Mouse (Mus musculus) embryo, embryonic 11 days (tissue): ENCODE results near the gene Filip1.

Experiments
- DNase-seq: peaks from one replicate; pipeline ENCODE4 v3.0.0-alpha.2; 2015

The Filip1 gene

DNA sequence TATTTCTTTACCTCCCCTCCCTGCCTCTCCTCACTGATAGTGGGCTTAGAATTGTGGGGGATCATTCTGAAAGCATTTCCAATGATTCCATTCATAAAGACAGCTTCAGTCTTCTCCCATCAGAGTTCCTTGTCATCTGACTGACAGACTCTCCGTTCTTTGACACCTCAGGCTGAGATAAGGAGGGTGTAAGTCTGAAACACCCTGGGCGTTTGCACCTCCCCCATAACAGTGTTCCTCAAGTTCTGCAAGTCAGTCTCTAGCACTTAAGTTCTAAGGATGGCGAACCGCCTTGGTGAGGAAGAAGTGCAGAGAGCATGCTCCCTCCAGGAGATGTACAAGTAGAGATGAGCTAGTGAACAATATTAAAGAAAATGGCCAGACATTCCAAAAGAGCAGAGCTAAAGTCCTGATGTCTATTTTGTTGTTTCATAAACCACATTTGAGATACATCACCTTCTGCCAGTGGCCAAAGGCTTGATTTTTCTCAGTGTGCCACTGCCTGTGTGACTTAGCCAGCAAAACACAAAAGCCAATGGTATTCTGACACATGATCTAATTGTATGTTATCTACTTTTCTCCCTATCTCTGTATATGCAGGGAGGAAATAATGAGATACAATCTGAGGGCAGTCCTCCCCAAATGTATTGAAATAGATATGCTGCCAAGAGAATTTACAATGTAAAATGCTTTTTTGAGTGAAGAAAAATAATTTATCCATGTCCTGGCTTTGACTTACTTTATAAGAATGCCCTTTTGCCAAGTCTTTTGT, 118.6 kb downstream of the Filip1 start:
- DNase-seq: no peak

DNA sequence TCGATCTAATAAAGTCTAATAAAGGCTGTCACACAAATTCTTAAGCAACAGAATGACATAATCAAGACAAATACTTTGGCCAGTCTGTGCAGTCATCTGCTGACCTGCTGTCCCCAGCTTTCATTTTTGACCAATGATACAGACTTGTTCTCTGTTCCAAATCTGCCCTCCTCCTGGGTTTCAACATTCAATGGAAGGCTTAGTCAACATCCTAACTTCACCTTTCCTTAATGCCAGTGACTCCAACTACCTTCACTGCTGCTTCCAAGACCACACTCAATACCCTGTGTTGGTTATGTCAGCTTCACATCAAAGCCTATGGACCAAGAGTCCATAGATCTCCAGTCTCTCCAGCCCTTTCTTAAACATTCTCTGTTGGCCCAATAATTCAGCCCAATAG, 120.5 kb downstream of the Filip1 start:
- no peak for DNase-seq

DNA sequence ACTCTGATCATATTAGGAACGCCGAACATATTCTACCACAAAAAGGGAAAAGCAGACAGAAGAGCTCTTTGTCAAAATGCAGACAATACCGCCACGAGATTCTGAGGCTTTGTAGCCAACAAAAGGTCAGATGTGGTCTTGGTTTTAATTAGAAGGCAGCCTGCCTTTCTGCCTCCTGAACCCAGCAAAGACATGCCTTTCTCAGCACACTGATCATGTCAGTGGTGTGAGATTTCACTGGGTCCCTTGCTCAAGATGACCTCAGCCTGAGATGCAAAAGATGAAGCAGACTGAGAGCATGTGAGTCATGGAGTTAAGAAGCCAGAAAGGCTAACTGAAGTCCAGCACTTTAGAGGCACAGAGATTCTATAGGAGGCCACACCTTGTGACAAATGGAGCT, 122.2 kb downstream of the Filip1 start:
- peak; percentile 28 for DNase-seq

DNA sequence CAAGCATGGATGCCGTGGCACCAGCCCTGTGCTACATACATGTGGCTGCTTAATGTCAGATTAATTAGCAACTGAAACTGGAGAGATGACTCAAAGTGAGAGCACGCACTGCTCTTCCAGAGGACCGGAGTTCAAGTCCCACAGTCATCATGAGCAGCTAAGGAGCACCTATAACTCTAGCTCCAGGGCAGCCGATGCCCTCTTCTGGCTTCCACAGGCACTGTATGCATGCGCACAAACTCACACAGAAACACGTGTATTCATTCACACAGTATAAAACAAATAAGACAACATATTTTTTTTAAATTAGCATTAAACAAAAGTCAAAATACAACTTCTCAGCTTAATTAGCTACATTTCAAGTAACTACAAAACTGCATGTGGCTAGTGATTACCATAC, 123.5 kb downstream of the Filip1 start:
- no peak for DNase-seq

DNA sequence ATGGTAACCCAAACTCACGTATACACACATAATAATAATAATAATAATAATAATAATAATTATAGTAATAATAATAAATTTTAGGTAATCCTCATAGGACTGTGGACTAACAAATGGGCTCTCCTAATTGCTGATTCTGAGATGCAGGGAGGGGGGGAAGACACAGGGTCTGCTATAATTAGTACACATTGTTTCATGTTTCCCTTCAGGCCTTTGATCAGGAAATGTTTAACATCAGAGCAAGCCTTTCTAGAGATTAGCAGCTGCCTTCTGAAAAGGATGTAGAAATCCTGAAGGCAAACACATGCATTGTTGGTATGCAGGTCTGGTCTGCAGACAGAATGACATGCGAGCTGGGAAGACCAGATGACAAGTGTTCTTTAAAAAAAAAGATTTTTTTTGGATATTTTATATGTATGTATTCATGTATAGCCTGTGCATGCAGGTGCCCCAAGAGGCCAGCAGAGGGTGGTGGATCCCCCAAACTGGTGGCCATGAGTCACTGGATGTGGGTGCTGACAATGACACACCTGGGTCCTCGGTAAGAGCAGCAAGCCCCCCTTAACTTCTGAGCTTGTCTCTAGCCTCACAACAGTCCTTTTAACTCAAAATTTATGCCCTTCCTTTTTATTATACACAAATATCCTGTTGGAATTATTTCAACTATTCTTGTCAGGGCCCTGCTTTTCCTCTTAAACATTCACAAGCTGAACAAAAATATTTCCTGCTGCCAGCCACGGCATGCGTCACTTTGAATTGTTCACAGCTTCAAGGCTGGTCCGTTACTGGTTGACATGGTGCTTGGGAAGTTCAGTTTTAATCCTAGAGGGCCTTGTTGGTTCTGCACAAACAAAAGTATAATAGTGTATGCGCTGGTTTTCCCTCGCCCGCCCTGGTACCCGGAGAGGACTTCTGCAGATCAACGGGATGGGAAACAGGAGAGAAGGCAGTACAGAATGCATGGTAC, 127.1 kb downstream of the Filip1 start:
- peak; percentile 17 for DNase-seq

DNA sequence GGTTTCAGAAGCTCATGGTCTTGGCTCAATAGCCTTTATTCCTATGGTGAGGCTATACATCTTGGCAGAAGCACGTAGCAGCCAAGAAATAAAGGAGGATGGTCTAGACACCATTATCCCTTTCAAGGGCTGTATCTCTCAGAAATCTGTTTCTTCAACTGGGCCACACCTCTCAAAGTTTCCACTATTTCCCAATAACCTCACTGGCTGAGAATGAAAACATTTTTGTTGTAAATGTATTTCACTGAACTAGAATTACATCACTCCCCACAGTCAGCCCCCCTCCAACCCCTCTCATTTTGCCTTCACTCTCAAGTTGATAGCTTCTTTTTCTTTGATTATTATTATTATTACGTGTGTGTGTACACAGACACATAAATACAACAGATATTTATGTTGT, 129.5 kb downstream of the Filip1 start:
- no peak for DNase-seq

DNA sequence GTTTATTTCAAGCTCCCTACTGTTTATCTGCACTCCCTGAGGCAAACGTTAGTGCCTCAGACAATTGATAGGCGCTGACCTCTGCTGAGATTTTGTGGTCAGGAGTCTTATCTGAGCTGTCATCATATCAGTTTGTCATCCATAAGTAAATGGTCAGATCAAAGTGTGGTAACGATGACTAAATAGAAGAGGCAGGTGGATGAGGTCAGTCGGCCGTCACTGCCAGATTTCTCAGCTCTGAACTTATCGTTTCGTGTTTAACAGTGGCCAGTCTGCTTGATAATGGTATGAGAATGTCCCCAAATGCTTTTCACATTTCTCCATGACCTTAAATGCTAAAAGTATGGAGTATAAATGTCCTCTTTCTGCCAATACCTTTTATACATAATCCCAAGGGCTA, 132.6 kb downstream of the Filip1 start:
- DNase-seq: no peak

DNA sequence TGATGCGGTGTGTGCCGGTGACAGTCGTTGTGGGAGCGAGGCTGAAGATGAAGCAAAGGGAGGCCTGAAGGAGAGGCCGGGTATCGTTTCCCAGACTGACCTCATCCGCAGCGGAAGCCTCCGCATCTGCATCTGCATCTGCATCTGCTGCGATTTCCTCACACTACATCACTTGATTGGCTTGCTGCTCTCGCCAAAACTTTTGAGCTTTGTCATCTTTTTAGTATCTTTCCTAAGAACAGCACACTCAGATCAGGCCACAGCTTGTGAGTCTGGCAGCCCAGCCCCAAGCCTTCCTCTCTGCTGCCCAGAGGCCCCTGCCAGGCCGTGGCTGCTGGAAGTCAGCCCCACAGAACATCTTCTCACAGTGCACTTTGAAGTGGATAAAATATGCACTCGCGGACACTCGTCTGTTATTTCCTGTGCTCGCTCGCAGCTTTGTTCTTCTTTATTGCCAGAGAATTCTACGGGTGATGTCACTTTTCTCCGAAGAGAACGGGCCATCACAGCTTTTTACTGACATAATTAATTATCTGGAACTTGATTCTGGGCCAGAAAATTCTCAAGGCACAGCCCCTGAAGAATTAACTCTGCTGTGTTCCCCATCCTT, 137.0 kb downstream of the Filip1 start:
- DNase-seq: peak; percentile 46

DNA sequence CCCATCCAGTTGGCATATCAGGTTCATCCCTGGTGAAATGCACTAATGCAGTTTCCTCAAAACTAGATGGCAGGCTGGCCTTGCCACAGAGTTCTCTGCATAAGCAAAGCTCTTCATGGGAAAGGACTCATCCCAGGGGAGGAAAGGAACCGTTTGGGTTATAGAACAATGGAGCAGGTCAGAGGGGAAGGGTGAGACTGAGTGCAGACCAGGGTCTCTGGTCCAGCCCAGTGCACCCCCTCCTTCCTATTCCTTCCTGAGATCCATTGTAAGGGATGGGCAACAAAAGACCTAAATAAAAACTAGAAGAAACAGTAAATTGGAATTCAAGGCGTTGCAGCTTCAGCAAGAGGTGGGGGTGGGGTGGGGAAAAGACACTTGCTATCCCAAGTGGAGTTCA, 140.1 kb downstream of the Filip1 start:
- peak; percentile 61 for DNase-seq

DNA sequence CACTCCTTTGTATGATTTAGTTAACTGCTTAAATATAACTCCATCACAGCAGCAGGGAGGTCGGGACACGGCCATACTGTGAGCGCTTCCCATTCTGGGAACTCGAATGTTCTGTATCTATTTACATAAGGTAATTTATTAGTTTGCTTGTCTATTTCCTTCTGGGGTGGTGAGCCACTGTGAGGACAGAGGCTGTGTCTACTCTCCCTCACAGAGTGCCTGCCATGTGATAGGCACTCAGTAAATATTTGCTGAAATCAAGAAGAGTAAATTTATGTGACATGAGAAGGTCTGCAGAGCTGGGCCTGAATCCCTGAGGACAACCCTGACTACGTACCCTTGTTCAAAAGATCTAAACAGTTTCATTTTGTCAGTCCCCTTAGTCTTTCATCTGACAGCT, 143.1 kb downstream of the Filip1 start:
- no peak for DNase-seq

DNA sequence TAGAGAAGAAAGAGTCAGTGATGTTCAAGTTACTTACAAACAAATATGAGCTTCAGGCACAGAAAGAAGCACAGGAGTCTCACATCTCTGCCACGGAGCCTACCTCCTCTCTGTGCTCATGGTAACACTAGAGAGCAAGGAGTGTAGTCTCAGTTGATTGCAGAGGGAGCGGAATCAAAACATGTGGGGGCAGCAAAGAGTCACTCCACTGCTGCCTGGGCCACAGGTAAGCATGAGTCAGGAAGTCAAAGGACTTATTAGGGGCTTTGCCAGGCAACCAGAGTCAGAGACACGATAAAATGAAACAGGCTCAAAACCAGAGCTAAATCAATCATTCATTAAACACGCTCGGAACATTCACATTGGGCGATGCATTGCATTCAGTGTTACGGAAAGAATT, 146.7 kb downstream of the Filip1 start:
- peak; percentile 20 for DNase-seq

DNA sequence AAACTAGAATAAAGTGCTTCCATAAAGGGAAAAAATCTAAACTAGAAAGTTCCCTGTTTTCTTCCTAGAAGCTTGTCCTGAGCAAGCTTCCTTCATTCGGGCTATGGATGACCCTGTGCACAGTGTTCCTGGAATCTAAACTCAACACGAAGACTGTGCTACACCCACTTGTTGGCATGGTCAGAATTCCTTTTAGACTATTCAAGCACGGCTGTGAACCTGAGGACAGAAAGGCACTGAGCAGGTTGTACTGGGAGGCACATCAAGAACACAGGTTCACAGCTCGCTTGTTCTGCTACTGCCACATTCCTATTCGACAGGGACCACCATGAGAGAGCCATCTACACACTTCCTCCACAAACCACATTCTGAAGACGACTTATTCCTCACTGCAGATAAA, 150.1 kb downstream of the Filip1 start:
- DNase-seq: no peak

DNA sequence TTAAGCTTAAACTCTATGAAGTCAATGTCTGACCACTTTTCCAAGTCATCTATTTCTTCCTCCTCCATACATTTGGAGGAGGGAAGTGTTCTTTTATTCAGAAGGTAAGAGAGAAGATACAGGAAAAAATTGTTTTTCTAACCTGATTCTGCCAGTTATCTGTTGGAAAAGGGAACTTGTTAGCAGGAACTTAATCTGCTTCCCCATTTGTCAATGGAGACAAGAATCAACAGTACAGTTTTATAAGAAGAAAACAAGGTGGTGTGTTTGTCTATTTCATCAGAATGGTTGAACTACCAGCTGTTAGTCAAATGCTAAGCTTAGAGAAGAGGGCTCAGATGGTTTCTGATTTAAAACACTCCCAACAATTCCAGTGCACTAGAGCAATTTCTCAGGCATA, 165.6 kb downstream of the Filip1 start:
- DNase-seq: no peak

DNA sequence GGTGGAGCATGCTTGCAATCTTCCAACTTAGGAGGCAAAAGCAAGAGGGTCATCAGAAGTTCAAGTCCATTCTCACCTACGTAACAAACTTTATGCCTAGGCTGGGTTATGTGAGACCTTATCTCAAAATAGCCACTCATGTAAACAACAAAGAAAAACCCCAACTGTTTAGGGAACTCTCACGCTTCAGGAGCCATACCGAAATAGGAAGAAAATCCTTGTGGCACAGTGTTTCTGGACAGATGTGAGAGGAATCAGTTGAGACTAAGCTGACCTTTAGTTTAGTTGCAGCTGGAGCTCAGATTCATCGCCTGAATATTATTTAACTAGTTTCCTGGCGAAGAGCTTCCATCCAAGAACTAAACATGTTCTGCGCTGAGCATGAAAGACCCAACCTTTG, 170.0 kb downstream of the Filip1 start:
- DNase-seq: no peak

DNA sequence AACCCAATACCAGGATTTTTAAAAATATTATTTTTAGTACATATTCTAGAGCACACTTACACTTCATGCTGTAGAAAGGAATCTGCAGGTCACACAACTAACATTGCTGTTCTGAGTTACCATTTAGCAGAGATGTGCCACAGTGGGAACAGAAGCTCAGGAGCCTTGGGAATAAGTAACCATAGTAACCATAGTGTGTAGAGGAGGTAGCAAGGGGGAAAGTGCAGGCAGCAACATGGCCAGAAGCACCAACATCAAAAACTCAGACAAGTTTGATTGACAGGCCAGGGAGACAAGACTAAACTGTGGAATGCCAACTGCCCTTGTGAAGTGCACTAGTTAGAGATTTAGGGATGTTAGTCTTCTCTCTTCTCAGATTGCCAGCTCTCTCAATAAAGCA, 170.6 kb downstream of the Filip1 start:
- no peak for DNase-seq

DNA sequence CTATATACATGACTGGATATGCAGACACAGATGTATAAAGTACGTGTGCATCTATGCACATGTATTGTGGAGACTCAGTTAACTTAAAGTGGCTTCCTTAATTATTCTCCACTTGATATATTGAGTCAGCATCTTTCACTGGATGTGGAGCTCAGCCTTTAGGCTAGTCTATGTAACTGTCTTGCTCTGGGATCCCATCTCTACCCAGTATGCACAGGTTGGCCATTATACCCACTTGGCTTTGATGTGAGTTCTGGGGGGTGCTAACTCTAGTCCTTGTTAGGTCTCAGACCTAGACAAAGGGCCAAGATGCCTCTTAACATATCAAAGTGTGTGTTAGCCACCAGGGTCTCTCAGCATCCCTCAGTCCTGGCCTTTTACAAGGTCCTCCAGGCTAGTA, 181.4 kb downstream of the Filip1 start:
- DNase-seq: no peak

DNA sequence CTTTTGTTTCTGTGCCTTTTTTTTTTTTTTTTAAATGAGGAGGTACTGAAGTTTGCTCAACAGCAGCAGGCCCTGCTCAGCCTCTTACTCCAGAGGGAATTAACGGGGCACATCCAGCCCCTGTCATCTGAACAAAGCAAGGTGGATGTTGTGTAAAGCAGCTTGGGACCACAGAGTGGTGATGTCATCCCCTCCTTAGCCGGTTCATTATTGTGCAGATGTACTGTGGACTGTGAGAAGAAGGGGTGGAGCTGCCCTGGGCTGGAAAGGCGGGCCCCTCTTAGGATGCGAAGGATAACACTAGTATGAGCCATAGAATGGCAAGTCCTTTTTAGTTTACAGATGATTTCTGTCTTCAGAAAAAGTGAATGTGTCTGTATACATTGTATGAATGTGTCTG, 181.8 kb downstream of the Filip1 start:
- peak; percentile 49 for DNase-seq

DNA sequence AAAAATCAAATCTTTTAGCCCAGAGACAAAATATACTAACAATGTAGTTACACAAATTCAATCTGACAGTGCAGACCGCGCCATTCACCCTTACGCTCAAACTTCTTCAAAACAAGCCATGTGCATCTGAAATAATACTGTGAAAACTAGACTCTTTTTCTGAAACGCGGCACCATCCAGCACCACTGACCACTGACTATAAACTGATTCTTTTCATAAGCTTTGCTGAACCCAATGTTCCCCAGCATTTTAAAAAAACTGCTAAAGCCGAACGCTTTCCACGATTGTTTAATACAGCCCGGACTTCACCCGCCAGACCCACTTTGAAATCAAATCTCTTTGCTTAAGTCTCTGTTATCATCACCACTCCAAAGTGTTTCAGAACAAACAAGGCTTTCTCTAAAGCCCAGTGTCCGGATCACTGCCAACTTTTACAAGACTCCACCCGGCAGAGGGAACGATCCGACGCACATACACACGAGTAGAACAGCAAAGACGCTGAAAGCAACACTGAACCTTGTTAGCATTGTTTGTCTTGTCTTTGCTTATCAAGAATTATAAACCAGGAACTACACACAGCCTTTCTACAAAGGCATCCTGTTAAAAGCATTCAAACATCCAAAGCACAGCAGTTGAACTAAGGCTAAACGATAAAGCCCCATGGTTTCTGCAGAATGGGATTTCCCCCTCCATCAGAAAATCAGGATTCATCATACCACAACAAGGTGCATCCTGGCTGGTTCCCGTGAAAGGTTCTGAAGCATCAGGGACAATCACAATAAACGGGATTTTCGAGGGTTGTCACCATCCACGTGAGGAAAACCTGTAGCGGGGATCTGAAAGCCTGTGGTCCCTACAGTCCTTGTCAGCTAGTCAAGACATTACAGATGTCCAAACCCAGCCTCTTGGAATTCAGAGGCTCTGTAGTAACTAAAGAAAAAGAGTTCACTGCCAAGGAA, 182.5 kb downstream of the Filip1 start:
- DNase-seq: no peak

DNA sequence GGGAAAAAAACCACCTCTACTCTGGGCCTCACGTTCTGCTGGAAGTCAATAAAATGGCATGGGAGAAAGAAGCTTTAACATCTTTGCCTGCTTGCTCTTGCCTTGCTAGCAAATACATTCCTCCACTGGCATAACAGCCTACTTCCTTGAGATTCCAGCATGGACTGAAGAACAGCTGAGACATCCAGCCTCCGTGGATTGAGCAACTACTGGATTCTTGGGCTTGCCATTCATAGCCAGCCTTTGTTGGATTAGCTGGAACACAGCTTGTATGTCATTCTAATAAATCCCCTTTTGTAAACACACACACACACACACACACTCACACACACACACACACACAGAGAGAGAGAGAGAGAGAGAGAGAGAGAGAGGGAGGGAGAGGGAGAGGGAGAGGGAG, 185.6 kb downstream of the Filip1 start:
- no peak for DNase-seq

DNA sequence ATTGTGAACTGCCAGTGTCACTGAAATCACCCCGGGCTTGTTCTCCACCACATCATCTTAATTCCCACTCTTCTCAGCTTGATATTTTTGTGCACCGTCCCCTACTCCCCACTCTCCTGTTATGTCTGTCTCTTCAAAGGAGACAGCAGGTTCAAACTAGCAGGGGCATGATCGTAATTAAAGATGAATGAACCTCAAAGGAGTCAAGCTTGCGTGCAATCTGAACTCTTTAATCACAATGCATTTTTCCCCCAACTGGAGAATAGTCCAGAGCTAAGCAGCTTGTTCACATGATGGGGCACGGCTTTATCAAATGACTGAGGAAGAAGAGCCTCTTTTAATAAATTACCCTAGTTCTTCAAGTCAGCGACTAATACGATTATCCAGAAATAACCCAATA, 187.1 kb downstream of the Filip1 start:
- DNase-seq: no peak

DNA sequence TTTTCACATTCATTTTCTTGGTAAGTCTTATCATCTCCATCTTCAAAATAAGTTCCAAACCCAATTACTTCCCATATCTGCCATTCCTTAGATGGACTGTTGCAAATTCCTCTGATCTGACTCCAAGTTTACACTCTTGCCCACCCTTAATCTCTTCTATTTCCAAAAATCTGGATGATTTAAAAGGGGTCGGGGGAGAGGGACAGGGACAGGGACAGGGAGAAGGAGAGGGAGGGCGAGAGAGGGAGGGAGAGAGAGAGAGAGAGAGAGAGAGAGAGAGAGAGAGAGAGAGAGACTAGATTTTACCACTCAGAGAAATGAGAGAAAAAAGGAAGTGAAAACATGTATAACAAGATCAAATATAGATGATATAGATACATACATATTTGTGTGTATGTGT, 188.8 kb downstream of the Filip1 start:
- DNase-seq: no peak

DNA sequence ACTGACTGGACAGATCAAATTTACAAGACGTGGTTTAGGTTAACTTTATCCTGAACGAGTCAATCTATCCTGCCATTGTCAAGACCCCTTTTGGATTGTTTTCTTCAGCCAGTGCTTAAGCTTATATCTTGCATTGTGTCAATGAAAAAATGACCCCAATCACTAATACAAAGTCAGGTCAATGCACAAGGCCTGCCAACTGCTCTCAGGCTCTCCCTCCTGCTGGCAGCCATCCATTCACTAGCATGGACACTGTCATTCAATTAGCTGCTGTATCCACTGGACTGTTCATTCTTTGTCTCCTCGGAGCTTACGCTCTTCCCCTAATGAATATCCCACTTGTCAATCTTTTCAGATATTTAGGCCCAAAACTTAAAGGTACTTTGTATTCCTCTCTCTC, 189.2 kb downstream of the Filip1 start:
- peak; percentile 29 for DNase-seq

DNA sequence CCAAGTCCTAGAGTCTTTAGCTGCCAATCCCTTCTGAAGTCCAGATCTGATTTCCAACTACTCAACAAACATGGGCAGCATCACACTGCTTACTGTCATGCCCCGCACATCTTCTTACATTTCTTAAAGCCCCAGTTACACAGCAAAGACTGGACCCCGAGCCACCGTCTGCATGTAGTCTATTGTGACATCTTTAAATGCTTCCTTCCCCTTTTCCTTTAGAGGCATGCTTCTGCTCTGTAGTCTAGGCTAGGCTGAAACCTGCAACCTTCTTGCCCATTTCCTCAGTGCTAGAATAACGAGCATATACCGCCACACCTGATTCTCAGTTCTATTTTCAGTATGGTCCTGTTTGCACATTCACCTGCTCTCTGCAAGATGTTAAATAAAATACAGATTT, 196.2 kb downstream of the Filip1 start:
- no peak for DNase-seq
